Mouse (Mus musculus) heart, postnatal 0 days (tissue): Measurements from ENCODE around the gene Pex11a. TPM values are rescaled to one million over a fixed set of nuclear protein-coding genes. Genes with fewer than 3 reads are reported as not detected.
A peak's percentile ranks its signal among the peaks of the same experiment; 100 is the strongest.

Source experiments
- ATAC-seq: fragments of 200-750 bp; cut with Nextera tagmentation; 2 replicates; pipeline ENCODE4 v1.8.0; 2017; ENCODE audit warnings: low read depth, moderate number of reproducible peaks, moderate library complexity; ENCODE audit not compliant: insufficient read depth
- DNase-seq: peaks from one replicate; pipeline ENCODE4 v3.0.0-alpha.2; 2016; ENCODE audit warnings: low spot score
- H3K27ac ChIP-seq: fragments of 300-500 bp; sonication (generic); 2 replicates; pipeline ENCODE4 v1.5.1; 2014; ENCODE audit warnings: low read depth, mild to moderate bottlenecking
- H3K27me3 ChIP-seq: fragments of 300-500 bp; sonication (generic); 2 replicates; pipeline ENCODE4 v1.6.1; 2014; ENCODE audit warnings: low read length, mixed read lengths; ENCODE audit not compliant: control insufficient read depth, insufficient read depth
- H3K36me3 ChIP-seq: fragments of 300-500 bp; sonication (generic); replicated peaks from 2 replicates; pipeline ENCODE4 v1.6.1; 2014; ENCODE audit warnings: low read length, mixed read lengths; ENCODE audit not compliant: control insufficient read depth, insufficient read depth
- H3K4me1 ChIP-seq: fragments of 300-500 bp; sonication (generic); 2 replicates; pipeline ENCODE4 v1.6.1; 2014; ENCODE audit warnings: antibody characterized with exemption; ENCODE audit not compliant: control insufficient read depth, insufficient read depth
- H3K4me2 ChIP-seq: fragments of 300-500 bp; sonication (generic); 2 replicates; pipeline ENCODE4 v1.6.1; 2014; ENCODE audit warnings: low read depth, mild to moderate bottlenecking, low read length, moderate library complexity
- H3K4me3 ChIP-seq: fragments of 300-500 bp; sonication (generic); 2 replicates; pipeline ENCODE4 v1.5.1; 2014; ENCODE audit warnings: low read depth, low read length
- H3K9ac ChIP-seq: fragments of 300-500 bp; sonication (generic); replicated peaks from 2 replicates; pipeline ENCODE4 v1.6.1; 2014; ENCODE audit warnings: low read depth, low read length, mixed read lengths
- H3K9me3 ChIP-seq: fragments of 300-500 bp; sonication (generic); replicated peaks from 2 replicates; pipeline ENCODE4 v1.6.1; 2016; ENCODE audit warnings: low read length; ENCODE audit not compliant: control insufficient read depth
- CTCF ChIP-seq: IDR thresholded peaks from 2 replicates; pipeline ENCODE4 v1.5.1; 2016; ENCODE audit warnings: antibody characterized with exemption, control low read depth, low read depth
- EP300 ChIP-seq: IDR thresholded peaks from 2 replicates; pipeline ENCODE4 v1.6.1; 2016; ENCODE audit warnings: antibody characterized with exemption, low read depth
- WGBS: fragments of 180-500 bp; shearing (Covaris S2); extraction: QIAGEN DNeasy Blood & Tissue Kit; methylation state at CpG from one replicate; pipeline ENCODE4 v1.1.7; 2014; 5-methylcytosine and 5-hydroxymethylcytosine counted together
- polyA plus RNA-seq: library from polyadenylated mRNA; unstranded; fragments of >200 nt; fragmentation: Nextera tagmentation; extraction: Ambion mirVana; gene quantifications from 2 replicates; pipeline ENCODE4 v1.2.1, GENCODE M21; 2015
- total RNA-seq: library from RNA; depleted of rRNA; stranded (reverse); fragments of >200 nt; gene quantifications from 2 replicates; pipeline ENCODE4 v1.2.3, GENCODE M21; 2014; ENCODE audit warnings: low replicate concordance

The Pex11a gene
- total and polyA plus RNA-seq, 2 experiments from 2014 or later = 0.04 to 11.6 TPM

- ATAC-seq = no peak
These were observed 1.7 kb upstream of the Pex11a start for GRCm38 (mm10) chr7:79744585-79744984.

DNA sequence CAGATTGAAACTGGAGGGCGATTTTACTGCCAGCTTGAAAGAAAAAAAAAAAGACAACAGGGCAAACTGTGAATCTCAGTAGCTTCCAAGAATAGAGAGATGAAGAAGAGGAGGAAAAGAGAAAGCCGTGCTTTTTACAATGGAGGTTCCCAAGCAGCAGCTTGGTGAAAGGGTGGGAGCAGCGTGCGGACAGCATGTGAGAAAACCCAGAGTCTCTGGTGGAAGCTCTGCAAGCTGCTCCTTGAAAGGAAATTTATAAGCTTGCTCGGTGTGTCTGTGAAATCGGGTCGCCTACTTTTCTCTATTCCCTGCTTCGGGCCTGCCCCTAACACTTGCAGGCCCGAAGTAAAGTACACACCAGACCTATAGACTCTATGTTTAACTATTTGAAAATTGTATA is 1.1 kb upstream of the Pex11a start:
- 86% methylated on average over 9 of the region's 9 CpGs for WGBS
- Histone ChIP-seq H3K4me2 (no peak overlapping the region), H3K4me1 (peaks cover 12% of the 10 kb centered on the region; the same call in 1 of the 2 replicates), H3K4me3 (no peak overlapping the region), H3K27me3 (no peaks in the 10 kb centered on the region), H3K36me3 (no peaks in the 10 kb centered on the region), H3K9ac (no peak overlapping the region), H3K9me3 (no peaks in the 10 kb centered on the region), H3K27ac (no peak overlapping the region)
- no peak for TF ChIP-seq EP300
- no peak for TF ChIP-seq CTCF
- DNase-seq = no peak
- ATAC-seq = no peak

More at GRCm38 (mm10) chr7:79744585-79744984, 1.7 kb upstream of the Pex11a start:
- Histone ChIP-seq H3K9me3 (no peaks in the 10 kb centered on the region), H3K27me3 (no peaks in the 10 kb centered on the region), H3K4me2 (no peak overlapping the region), H3K27ac (no peak overlapping the region), H3K9ac (no peak overlapping the region), H3K4me3 (no peak overlapping the region), H3K4me1 (peaks cover 12% of the 10 kb centered on the region; the same call in 1 of the 2 replicates), H3K36me3 (no peaks in the 10 kb centered on the region)
- TF ChIP-seq CTCF (no peak), EP300 (no peak)
- DNase-seq = no peak
- WGBS = 69% methylated on average over 5 of the region's 5 CpGs

DNA sequence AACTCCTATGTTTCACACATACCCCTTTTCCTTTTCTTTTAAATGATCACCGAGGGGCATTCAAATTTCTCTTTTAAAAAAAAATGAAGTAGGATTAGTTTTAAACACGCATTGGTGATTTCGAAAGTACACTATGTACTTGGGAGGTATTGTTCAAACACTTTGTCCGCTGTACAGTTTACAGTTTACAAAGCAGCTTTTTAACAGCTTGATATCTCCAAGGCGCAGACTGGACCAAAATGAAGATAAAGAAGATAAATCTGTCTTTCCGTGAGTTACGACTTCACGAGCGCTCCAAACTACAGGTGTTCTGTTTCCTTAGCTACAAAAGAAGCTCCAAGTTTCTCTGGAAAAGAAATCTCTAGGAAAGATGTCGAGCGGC is 663 bp downstream of the Pex11a start:
- no peak overlapping the region for H3K27ac ChIP-seq
- ATAC-seq (no peak), DNase-seq (no peak)
- H3K9me3 ChIP-seq = no peaks in the 10 kb centered on the region
- H3K4me3 ChIP-seq = peak overlapping the region; percentile 73
- no peak for TF ChIP-seq EP300
- TF ChIP-seq CTCF = no peak
- peaks cover 12% of the 10 kb centered on the region; the same call in 1 of the 2 replicates for H3K4me1 ChIP-seq
- peak overlapping the region; percentile 94 for H3K4me2 ChIP-seq
- no peaks in the 10 kb centered on the region for H3K27me3 ChIP-seq
- H3K36me3 ChIP-seq = no peaks in the 10 kb centered on the region
- peak overlapping the region; percentile 61 for H3K9ac ChIP-seq
- WGBS = 21% methylated on average over 11 of the region's 11 CpGs

DNA sequence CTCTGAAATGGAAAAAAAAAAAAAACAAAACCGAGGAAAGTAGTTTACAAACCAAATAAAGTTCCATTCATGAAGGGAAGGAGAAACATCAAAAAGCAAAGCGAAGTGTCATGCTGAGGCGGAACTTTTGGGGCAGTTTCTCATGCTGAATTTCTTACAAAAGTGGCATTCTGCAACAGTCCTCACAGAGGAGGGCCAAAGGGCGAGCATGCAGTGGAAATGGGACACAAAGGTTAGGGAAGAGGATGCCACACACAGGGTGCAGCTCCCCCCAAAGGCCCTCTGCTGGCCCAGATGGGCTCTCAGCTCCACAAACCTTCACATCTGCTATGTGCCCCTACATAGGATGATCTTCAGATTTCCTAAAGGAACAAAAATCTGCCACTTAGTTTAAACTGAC is 2.7 kb downstream of the Pex11a start:
- TF ChIP-seq EP300 = no peak
- no peak for TF ChIP-seq CTCF
- DNase-seq (no peak), ATAC-seq (no peak)
- no peaks in the 10 kb centered on the region for H3K27me3 ChIP-seq
- H3K36me3 ChIP-seq = 0 out of 2 replicates have a peak, but pooled peaks cover 3% of the 10 kb centered on the region
- WGBS = 77% methylated on average over 4 of the region's 4 CpGs
- H3K4me2 ChIP-seq = no peak overlapping the region
- H3K9me3 ChIP-seq = no peaks in the 10 kb centered on the region
- H3K4me1 ChIP-seq = peaks cover 12% of the 10 kb centered on the region; the same call in 1 of the 2 replicates
- no peak overlapping the region for H3K4me3 ChIP-seq
- no peak overlapping the region for H3K27ac ChIP-seq
- no peak overlapping the region for H3K9ac ChIP-seq

- no peak for DNase-seq
- H3K27me3 ChIP-seq = no peaks in the 10 kb centered on the region
- no peak for TF ChIP-seq EP300
- no peak for TF ChIP-seq CTCF
- no peaks in the 10 kb centered on the region for H3K9me3 ChIP-seq
- H3K4me1 ChIP-seq = peaks cover 12% of the 10 kb centered on the region; the same call in 1 of the 2 replicates
- no peak overlapping the region for H3K4me2 ChIP-seq
- no peak overlapping the region for H3K4me3 ChIP-seq
- no peak for ATAC-seq
- H3K9ac ChIP-seq = no peak overlapping the region
- WGBS = 99% methylated on average over 2 of the region's 2 CpGs
- H3K27ac ChIP-seq = no peak overlapping the region
- H3K36me3 ChIP-seq = 0 out of 2 replicates have a peak, but pooled peaks cover 3% of the 10 kb centered on the region
These were observed 4.0 kb downstream of the Pex11a start for GRCm38 (mm10) chr7:79738913-79739312.

DNA sequence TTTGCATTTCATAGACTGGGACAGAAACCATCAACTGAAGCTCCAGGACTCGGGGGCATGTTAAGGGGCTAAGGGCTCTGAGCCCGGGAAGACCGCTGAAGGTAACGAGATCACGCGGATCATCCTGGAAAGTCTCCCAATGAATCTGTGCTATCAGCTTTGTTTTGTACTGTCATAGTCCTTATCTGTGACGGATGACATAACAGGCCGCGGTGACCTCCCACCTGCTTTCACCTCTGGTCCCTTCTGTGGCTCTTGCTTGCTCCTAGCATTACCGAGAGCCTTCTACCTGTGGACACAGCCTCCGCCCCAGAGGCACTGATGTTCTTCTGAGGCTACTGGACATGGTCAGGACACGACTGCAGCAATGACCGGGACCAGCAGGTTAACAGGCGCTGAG is 6.4 kb downstream of the Pex11a start:
- Histone ChIP-seq H3K4me3 (no peak overlapping the region), H3K4me2 (no peak overlapping the region), H3K9ac (no peak overlapping the region), H3K27me3 (peaks cover 4% of the 10 kb centered on the region; the same call in 1 of the 2 replicates), H3K27ac (no peak overlapping the region), H3K9me3 (no peaks in the 10 kb centered on the region), H3K36me3 (0 out of 2 replicates have a peak, but pooled peaks cover 3% of the 10 kb centered on the region), H3K4me1 (no peaks in the 10 kb centered on the region)
- TF ChIP-seq CTCF (no peak), EP300 (no peak)
- no peak for DNase-seq
- no peak for ATAC-seq
- 80% methylated on average over 14 of the region's 14 CpGs for WGBS
